15 mouse cellular contexts compared by ENCODE assay signal in the genomic region with DNA sequence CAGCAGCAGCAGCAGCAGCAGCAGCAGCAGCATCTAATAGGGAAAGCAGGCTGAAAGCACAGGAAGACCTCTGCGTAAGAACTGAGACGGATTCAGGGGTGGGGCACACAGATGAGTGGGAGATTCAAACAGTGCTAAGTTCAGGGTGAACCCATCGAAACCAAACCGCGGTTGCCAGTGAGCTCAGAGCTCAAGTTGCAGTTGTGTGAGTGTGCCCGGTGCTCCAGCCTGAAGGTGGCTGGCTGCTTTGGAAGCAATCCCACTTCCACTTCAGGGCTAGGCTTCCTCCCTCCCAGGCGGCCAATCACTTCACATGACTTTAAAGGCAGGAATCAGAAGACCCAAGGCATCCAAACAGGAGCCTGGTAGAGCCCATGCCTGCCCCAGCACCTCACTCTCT. TPM values are rescaled to one million over a fixed set of nuclear protein-coding genes. Genes with fewer than 3 reads are reported as not detected.
A peak's percentile ranks its signal among the peaks of the same experiment; 100 is the strongest.
DNase-seq lines count a peak whose midpoint lies in the region; ATAC-seq and TF ChIP-seq lines count a peak whose summit lies in the region.
"Had no signal": no experiment of that assay in that cellular context is flagged by ENCODE, and none has a peak within 500 bp of the region (broad histone marks: within the 10 kb centered on the region; RNA-seq: fewer than 3 reads in every experiment).

No protein-coding gene starts in this region.

- no peak for TF ChIP-seq CTCF in lung, adult 2 months (IDR thresholded peaks at IDR 0.05; ENCODE audit: insufficient read depth, low read length)

- no peak overlapping the region for H3K27ac ChIP-seq in embryonic facial prominence, embryonic 11.5 days (replicated peaks; ENCODE audit: low read depth, low read length)
- H3K27ac ChIP-seq in embryonic facial prominence, embryonic 10.5 days (replicated peaks) = no peak overlapping the region
- H3K27ac ChIP-seq: limb, embryonic 13.5 days; stomach, embryonic 15.5 days had no signal

- intact Hi-C loops in heart, postnatal 10 days (cut with DNase I) = loop anchor here (10.0 kb wide), 1 partner anchor 529 kb away; no protein-coding TSS in a partner anchor

- no peak overlapping the region for H3K9ac ChIP-seq in embryonic facial prominence, embryonic 11.5 days (replicated peaks; ENCODE audit: low read length)
- H3K9ac ChIP-seq: limb, embryonic 13.5 days; stomach, embryonic 15.5 days had no signal

- no peaks in the 10 kb centered on the region for H3K36me3 ChIP-seq in embryonic facial prominence, embryonic 11.5 days (replicated peaks; ENCODE audit: control insufficient read depth, insufficient read depth, low read depth, low read length)
- no peaks in the 10 kb centered on the region for H3K36me3 ChIP-seq in embryonic facial prominence, embryonic 10.5 days (replicated peaks)
- H3K36me3 ChIP-seq: limb, embryonic 13.5 days; stomach, embryonic 15.5 days had no signal

- DNase-seq in embryonic facial prominence, embryonic 11.5 days (ENCODE audit: low spot score) = peak; percentile 8
- DNase-seq in embryonic facial prominence, embryonic 10.5 days (ENCODE audit: low spot score) = no peak
- peak; percentile 54 to 75 for DNase-seq in lung, adult 18-20 months
- DNase-seq in lung, adult 2 months = no peak
- peak; percentile 62 to 64 for DNase-seq in heart, postnatal 10 days
- peak; percentile 71 for DNase-seq in skeletal muscle tissue, adult 2 months (ENCODE audit: low read depth, low spot score)
- DNase-seq in right cerebral cortex, adult 2 months (ENCODE audit: low spot score in 2 of 2) = no peak
- DNase-seq in ovary, postnatal 14 days (ENCODE audit: low spot score) = no peak
- DNase-seq: adrenal gland, postnatal 14 days; cerebellum, adult 11 months; kidney, adult 9 months; right cerebral cortex, postnatal 25 days had no signal

- no peaks in the 10 kb centered on the region for H3K4me1 ChIP-seq in embryonic facial prominence, embryonic 11.5 days (ENCODE audit: control insufficient read depth, insufficient read depth, low read length)
- H3K4me1 ChIP-seq in embryonic facial prominence, embryonic 10.5 days = peaks cover 6% of the 10 kb centered on the region
- no peaks in the 10 kb centered on the region; the same call in 1 of the 2 replicates for H3K4me1 ChIP-seq in lung, adult 2 months (ENCODE audit: control insufficient read depth, insufficient read depth, low read length)
- H3K4me1 ChIP-seq: stomach, embryonic 15.5 days had no signal

- H3K4me2 ChIP-seq in embryonic facial prominence, embryonic 11.5 days (ENCODE audit: low read depth, low read length) = no peak overlapping the region
- H3K4me2 ChIP-seq: limb, embryonic 13.5 days; stomach, embryonic 15.5 days had no signal

- no peak overlapping the region for H3K4me3 ChIP-seq in embryonic facial prominence, embryonic 11.5 days (ENCODE audit: low read depth, low read length)
- H3K4me3 ChIP-seq in embryonic facial prominence, embryonic 10.5 days = no peak overlapping the region
- no peak overlapping the region for H3K4me3 ChIP-seq in lung, adult 2 months (replicated peaks; ENCODE audit: extremely low read depth, low read depth, low read length)
- H3K4me3 ChIP-seq: limb, embryonic 13.5 days; stomach, embryonic 15.5 days had no signal

- TF ChIP-seq POLR2A in lung, adult 2 months (IDR thresholded peaks at IDR 0.05; ENCODE audit: borderline replicate concordance, extremely low read depth, low read depth, low read length) = no peak

- H3K27me3 ChIP-seq in embryonic facial prominence, embryonic 11.5 days (ENCODE audit: control insufficient read depth, insufficient read depth, low read length) = no peaks in the 10 kb centered on the region
- H3K27me3 ChIP-seq in embryonic facial prominence, embryonic 10.5 days (replicated peaks; ENCODE audit: low read depth, poor library complexity, severe bottlenecking) = peaks cover 39% of the 10 kb centered on the region
- H3K27me3 ChIP-seq: stomach, embryonic 15.5 days had no signal

- WGBS in embryonic facial prominence, embryonic 11.5 days = 20% methylated on average over 7 of the region's 7 CpGs
- WGBS in embryonic facial prominence, embryonic 10.5 days = 22% methylated on average over 7 of the region's 7 CpGs
- WGBS in lung, adult 2 months = 21% methylated on average over 7 of the region's 7 CpGs

- no peaks in the 10 kb centered on the region for H3K9me3 ChIP-seq in embryonic facial prominence, embryonic 11.5 days (replicated peaks; ENCODE audit: control insufficient read depth, low read length)
- no peaks in the 10 kb centered on the region for H3K9me3 ChIP-seq in embryonic facial prominence, embryonic 10.5 days
- H3K9me3 ChIP-seq: limb, embryonic 13.5 days; stomach, embryonic 15.5 days had no signal

- no peak for ATAC-seq in embryonic facial prominence, embryonic 11.5 days (replicated peaks; ENCODE audit: insufficient number of reproducible peaks, low FRiP score, low TSS enrichment, low read depth)
- ATAC-seq: forebrain, embryonic 14.5 days had no signal

RNA-seq across cellular contexts. Expression of gene Bcor, which starts 44.0 kb away (rescaled TPM):
- 26.9 TPM in 2 replicates for polyA plus RNA-seq in embryonic facial prominence, embryonic 11.5 days (2014; fragmentation: Nextera tagmentation; extraction: Ambion mirVana)
- 23.7 and 26.3 TPM in 2 replicates for polyA plus RNA-seq in embryonic facial prominence, embryonic 10.5 days (2016; fragmentation: Nextera tagmentation; extraction: Ambion mirVana)
- 12.7 and 15.8 TPM in 2 replicates for polyA plus RNA-seq in lung, adult 2 months (2012; rRNA removed)
- 10 to 100 TPM; 26.4 to 38.5 TPM for total RNA-seq in heart, postnatal 10 days (2021)

Comparison
In these comparisons a context has a peak if more than half of its experiments do, and no peak if none do; other contexts are left out.
1. DNase-seq: peak in embryonic facial prominence, embryonic 11.5 days (single experiment), lung, adult 18-20 months (2 of 2), heart, postnatal 10 days (2 of 2) and skeletal muscle tissue, adult 2 months (single experiment); none in embryonic facial prominence, embryonic 10.5 days (single experiment), lung, adult 2 months (single experiment), right cerebral cortex, adult 2 months (0 of 2) and ovary, postnatal 14 days (single experiment).